Mouse (Mus musculus): ENCODE data around the gene Rims1.

Gene Rims1

DNA sequence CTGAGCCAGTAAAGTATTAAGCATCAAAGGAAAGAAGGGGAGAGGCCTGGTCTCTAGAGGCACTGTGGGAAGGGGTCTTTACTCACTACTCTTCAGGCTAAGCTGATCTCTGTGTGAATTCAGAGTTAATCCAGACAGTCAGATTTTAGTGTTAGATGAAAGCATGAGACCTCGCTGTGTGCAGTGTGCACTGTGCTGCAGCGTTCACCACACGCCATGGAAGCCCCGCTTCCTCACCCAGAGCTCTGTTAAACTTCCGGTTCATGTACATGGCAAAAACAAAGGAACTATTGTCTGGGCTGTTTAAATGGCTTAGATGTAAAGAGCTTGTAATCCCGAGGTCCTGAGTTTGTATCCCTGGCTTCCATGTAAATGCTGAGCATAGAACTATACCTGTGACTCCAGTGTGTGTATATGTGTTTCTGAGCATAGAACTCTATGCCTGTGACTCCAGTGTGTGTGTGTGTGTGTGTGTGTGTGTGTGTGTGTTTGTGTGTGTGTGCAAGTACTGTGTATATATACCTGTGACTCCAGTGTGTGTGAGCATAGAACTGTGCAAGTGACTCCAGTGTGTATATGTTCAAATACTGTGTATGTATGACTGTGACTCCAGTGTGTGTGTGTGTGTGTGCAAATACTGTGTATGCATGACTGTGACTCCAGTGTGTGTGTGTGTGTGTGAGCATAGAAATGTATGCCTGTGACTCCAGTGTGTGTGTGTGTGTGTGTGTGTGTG is 484.7 kb downstream of the Rims1 start:
- DNase-seq: no peak

- no peak for DNase-seq
Observed at GRCm38 (mm10) chr1:22315537-22315936, 490.3 kb downstream of the Rims1 start.

DNA sequence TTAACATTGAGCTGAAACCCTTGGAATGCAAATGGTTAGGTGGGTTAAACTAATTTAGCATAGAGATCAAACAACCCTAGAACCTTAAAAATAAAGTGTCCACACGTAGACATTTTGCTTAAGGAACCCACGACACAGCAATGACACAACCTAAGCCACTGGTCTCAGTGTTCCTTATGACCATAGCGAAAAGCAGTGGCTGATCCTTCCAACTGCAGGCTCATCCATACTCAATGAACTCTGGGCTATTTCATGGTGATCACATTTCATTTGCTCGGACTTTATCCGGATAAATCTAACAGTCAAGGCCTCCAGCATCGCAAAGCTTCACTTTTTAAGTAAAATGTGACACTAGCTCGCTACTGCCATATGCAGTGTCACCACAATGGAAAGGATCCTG is 494.3 kb downstream of the Rims1 start:
- DNase-seq: no peak

- DNase-seq: no peak
Observed at GRCm38 (mm10) chr1:22306519-22306918, 499.3 kb downstream of the Rims1 start.

DNA sequence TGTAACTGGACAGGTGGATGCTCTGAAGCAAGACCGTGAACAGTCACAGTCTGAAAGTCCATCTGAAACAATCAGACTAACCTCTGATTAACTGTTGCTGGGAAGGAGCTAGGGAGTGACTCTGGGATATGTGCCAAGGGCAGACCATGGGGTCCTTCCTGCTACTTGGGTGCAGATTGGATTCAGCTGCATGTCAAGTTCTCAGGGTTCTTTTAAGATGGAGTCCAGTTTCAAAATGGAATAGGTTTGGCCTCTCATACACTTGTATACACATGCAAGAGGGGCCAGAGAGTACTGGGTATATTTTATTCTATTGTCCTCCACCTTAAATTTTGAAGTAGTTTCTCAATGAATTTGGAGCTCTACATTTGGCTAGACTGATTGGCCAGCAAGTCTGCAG is 499.9 kb downstream of the Rims1 start:
- no peak for DNase-seq

DNA sequence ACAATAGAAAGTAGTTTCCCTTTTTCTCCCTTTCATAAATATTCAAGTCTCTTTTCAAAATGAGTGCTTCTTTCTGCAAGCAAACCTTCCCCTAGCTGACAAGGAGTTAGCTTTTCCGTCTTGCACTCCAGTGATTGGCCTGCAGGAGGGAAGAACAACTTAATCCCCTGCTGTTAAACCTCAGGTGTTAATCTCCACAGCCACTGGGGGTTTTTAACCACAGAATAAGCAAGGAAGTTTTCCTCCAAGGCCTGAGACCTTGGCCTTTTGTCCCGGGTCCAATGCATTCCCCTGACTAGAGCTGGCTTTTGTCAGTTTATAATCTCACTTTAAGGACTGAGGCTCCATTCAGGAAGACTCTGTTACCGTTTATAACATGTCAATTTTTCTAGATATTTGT is 511.8 kb downstream of the Rims1 start:
- no peak for DNase-seq

- no peak for DNase-seq
Observed at GRCm38 (mm10) chr1:22293310-22293709, 512.5 kb downstream of the Rims1 start.

GRCm38 (mm10) chr1:22286807-22287206 is 519.0 kb downstream of the Rims1 start:
- DNase-seq: no peak

GRCm38 (mm10) chr1:22279954-22280353 is 525.8 kb downstream of the Rims1 start:
- no peak for DNase-seq

- no peak for DNase-seq
Observed at GRCm38 (mm10) chr1:22274081-22274480, 531.7 kb downstream of the Rims1 start.

GRCm38 (mm10) chr1:22270131-22270530 is 535.7 kb downstream of the Rims1 start:
- no peak for DNase-seq

- peak; percentile 60 for DNase-seq
Observed at GRCm38 (mm10) chr1:22268581-22269359, 537.0 kb downstream of the Rims1 start.

- no peak for DNase-seq
Observed at GRCm38 (mm10) chr1:22266491-22266890, 539.3 kb downstream of the Rims1 start.

DNA sequence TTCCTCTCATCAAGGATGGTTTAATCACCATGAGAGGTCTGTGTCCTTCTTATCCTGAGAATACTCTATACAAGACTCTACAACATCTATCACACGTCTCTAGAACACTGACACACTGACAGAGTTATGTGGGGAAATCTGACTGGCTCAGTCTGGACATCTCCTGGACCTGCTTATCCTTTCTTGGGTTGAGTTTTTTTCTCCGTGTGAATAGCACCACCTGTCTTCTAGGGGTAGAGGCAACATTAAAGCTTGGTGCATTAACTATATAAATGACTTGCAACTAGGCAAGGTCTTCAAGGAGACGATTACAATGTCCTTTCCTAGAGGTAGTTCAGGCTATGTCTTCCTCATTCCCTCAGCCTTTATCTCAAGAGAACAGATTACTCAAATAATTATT is 540.3 kb downstream of the Rims1 start:
- DNase-seq: no peak

DNA sequence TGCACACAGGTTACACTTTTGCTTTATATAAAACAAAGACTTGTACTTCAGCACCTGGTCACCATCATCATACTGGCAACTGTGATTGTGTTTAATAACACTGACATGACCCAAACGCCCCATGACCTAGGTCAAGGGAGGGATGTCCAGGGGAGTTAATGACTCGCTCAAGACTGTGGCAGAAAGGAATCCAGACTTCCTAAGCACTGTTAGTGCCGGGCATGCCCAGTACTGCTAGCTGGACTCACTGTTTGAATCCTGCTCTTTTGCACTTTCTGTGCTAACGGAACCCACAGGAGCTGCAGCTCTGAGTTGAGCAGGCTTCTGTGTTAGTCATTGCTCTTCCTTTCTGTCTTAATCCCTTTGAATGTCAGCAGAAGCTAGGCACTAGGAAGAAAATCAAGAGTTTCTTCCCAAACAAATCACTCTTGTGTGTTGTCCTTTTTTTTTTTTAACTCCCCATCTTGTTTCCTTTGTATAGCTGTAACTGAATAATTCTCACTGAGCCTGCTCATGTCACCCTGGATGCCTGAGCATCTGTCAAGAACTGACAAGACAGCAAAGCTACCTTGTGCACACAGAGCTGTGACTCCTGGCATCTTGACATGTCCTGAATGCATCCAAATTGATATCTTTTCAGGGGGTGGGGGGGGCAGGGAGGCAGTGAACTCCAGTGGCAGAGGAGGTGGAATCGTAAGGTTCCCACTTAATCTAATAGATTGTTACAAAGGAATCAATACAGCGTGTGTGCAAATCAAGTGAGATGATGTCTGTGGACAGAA is 543.4 kb downstream of the Rims1 start:
- DNase-seq: no peak

- no peak for DNase-seq
Observed at GRCm38 (mm10) chr1:22261702-22262101, 544.1 kb downstream of the Rims1 start.

- no peak for DNase-seq
Observed at GRCm38 (mm10) chr1:22260291-22260690, 545.5 kb downstream of the Rims1 start.

DNA sequence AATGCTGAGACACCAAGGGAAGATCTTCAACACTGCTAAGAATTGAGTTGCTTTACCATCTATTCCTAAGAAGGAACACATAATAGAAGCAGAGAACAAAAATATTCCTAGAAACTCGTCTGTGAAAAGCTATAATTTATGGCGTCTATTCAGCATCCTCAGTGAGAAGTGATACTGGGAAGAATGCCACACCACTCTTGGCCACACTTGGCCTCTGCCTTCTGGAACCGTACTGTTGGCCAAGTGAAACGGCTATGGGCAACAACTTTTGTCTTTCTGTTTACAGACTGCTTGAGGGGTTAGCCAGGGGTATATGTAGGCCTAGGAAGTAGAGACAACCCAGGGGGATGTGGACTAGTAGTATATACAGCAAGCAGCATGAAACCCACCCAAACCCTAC is 547.4 kb downstream of the Rims1 start:
- DNase-seq: no peak

- no peak for DNase-seq
Observed at GRCm38 (mm10) chr1:22254278-22254677, 551.5 kb downstream of the Rims1 start.

DNA sequence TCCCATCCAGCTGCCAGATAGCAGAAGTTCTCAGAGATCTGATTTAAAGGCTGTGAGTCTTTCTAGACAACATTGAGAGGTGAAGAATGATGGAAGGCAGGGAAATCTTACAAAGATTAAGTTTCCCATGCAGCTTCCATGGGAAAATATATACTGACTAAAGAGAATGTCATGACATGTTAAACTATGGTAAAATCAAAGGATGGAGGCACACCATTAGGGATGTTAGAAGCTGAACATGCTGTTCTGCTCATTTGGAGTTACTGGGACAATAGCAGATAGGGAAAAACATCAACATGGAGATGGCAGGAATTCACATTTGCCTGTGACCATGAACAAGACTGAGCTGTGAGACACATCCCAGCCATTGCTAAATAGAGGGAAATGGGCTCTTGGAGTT is 552.9 kb downstream of the Rims1 start:
- no peak for DNase-seq

- DNase-seq: no peak
Observed at GRCm38 (mm10) chr1:22248898-22249386, 556.9 kb downstream of the Rims1 start.

DNA sequence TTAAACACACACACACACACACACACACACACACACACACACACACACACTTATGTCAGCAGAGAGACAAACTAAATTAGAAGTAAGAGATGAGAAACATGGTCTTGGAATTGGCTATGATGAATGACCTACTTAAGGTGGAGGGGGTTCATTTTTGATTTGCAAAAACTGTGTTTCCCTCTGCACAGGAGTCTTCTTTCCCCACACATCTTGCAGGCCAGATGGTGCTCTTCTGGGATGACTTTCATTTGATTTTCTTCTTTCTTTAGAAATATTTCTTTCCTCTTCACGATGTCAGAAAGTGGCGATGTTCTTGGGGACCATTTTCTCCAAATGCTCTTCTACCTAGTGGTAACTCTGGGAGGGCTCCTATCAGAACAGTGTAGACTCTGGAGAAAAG is 560.0 kb downstream of the Rims1 start:
- no peak for DNase-seq

Measured in thymus, postnatal 14 days (tissue).